Mouse (Mus musculus) spleen, adult 2 months (tissue): ENCODE data around the gene Gm10644.

Experiments
- CTCF ChIP-seq: fragments of 200-500 bp; IDR thresholded peaks from 2 replicates; pipeline ENCODE4 v1.5.1; 2011; ENCODE audit warnings: mild to moderate bottlenecking, inconsistent platforms; ENCODE audit not compliant: insufficient read depth, insufficient read length, insufficient replicate concordance; ENCODE audit errors: extremely low read depth
- POLR2A ChIP-seq: fragments of 200-500 bp; IDR thresholded peaks from 2 replicates; pipeline ENCODE4 v1.6.1; 2011; ENCODE audit warnings: low read depth, low read length, inconsistent platforms

GRCm38 (mm10) chr8:83971121-83971520, 16.1 kb upstream of the Gm10644 start:
- TF ChIP-seq CTCF, result no peak
- no peak for TF ChIP-seq POLR2A
